Mouse (Mus musculus) adrenal gland, adult 10 weeks (tissue): ENCODE data around the gene Zfp119b. TPM values are rescaled to one million over a fixed set of nuclear protein-coding genes. Genes with fewer than 3 reads are reported as not detected.

Source experiments
- polyA plus RNA-seq: library from polyadenylated mRNA; stranded (reverse); fragments of 350-450 nt; fragmentation: Illumina TruSeq; extraction: RNeasy Lipid Tissue Mini Kit (QIAGEN cat#74804); gene quantifications from one replicate; pipeline ENCODE4 v1.2.3, GENCODE M21; 2014; ENCODE audit warnings: low read depth, low replicate concordance

The Zfp119b gene
- 19.0 TPM for polyA plus RNA-seq

DNA sequence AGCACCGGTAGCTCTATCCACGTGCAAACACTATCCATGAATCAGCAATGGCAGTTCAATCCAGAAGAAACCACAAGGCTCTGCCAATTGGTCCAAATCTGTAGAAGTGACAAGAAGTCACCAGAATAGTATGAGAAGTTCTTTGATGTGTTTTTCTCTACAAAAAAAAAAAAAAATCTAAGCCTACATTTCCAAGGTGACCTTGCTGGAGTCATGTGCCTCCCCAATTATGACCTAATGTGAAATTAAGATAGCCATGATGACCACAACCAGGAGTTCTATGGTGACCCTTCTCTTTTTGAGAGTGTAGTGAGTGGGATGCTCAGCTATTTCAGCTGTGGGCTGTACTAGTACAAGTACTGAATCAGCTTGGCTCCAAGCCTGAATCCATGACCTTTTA, at the start of gene Zfp119b:
Zfp119b (minus strand) TSS at position 101 of the 400 bp plus-strand sequence.

GRCm38 (mm10) chr17:55986030-55986961, 37.0 kb upstream of the Zfp119b start, which contains the start of gene Fsd1:
Gene Fsd1, plus strand, starts transcription at chr17:55986509.

GRCm38 (mm10) chr17:55969966-55970891, 20.9 kb upstream of the Zfp119b start, which contains the start of gene Shd:
Gene Shd, plus strand, starts transcription at chr17:55970467.

GRCm38 (mm10) chr17:55958918-55959728, 9.8 kb upstream of the Zfp119b start, which contains the start of gene Yju2:
Gene Yju2, plus strand, starts transcription at chr17:55959099.

GRCm38 (mm10) chr17:55952447-55953027, 3.2 kb upstream of the Zfp119b start, which contains the start of gene Ebi3:
Gene Ebi3, plus strand, starts transcription at chr17:55952640.

Other genes starting within 250 kb of the Zfp119b start
- gene Pot1b, start 236.9 kb downstream of the Zfp119b start, polyA plus RNA-seq: 19.8 TPM
- gene Adgre4, start 199.5 kb downstream of the Zfp119b start, polyA plus RNA-seq: 1.4 TPM
- gene Zfp119a, start 70.6 kb downstream of the Zfp119b start, polyA plus RNA-seq: 18.8 TPM
- 30.8 TPM for gene Zfp959, start 57.4 kb downstream of the Zfp119b start, polyA plus RNA-seq
- not detected for gene Ebi3, start 3.1 kb upstream of the Zfp119b start, polyA plus RNA-seq
- gene Yju2, start 9.6 kb upstream of the Zfp119b start, polyA plus RNA-seq: 0.70 TPM
- gene Shd, start 21.0 kb upstream of the Zfp119b start, polyA plus RNA-seq: not detected
- not detected for gene Fsd1, start 37.0 kb upstream of the Zfp119b start, polyA plus RNA-seq
- gene Stap2, start 56.1 kb upstream of the Zfp119b start, polyA plus RNA-seq: 0.41 TPM
- 0.70 TPM for gene Mpnd, start 56.2 kb upstream of the Zfp119b start, polyA plus RNA-seq
- gene Sh3gl1, start 87.1 kb upstream of the Zfp119b start, polyA plus RNA-seq: 0.82 TPM
- 0.76 TPM for gene Chaf1a, start 90.9 kb upstream of the Zfp119b start, polyA plus RNA-seq
- gene Ubxn6, start 125.5 kb upstream of the Zfp119b start, polyA plus RNA-seq: 15.9 TPM
- gene Hdgfl2, start 130.1 kb upstream of the Zfp119b start, polyA plus RNA-seq: 3.9 TPM
- 6.4 TPM for gene Plin4, start 160.3 kb upstream of the Zfp119b start, polyA plus RNA-seq
- 6.5 TPM for gene Plin5, start 168.1 kb upstream of the Zfp119b start, polyA plus RNA-seq
- not detected for gene Lrg1, start 172.5 kb upstream of the Zfp119b start, polyA plus RNA-seq
- gene Sema6b, start 190.8 kb upstream of the Zfp119b start, polyA plus RNA-seq: not detected
- 1.6 TPM for gene Tnfaip8l1, start 213.0 kb upstream of the Zfp119b start, polyA plus RNA-seq
- 13.2 TPM for gene Mydgf, start 234.4 kb upstream of the Zfp119b start, polyA plus RNA-seq